Mouse (Mus musculus) stomach, embryonic 16.5 days (tissue): ENCODE data around the gene Raph1. TPM values are rescaled to one million over a fixed set of nuclear protein-coding genes. Genes with fewer than 3 reads are reported as not detected.

ENCODE experiments used
- ATAC-seq: fragments of 200-750 bp; cut with Nextera tagmentation; 2 replicates; pipeline ENCODE4 v1.8.0; 2017; ENCODE audit warnings: moderate number of reproducible peaks, moderate TSS enrichment; ENCODE audit not compliant: insufficient read depth, low FRiP score
- H3K27ac ChIP-seq: fragments of 300-500 bp; sonication (generic); 2 replicates; pipeline ENCODE4 v1.5.1; 2014; ENCODE audit warnings: low read length
- H3K27me3 ChIP-seq: fragments of 300-500 bp; sonication (generic); 2 replicates; pipeline ENCODE4 v1.6.1; 2014; ENCODE audit warnings: low read length, control low read depth, mixed read lengths; ENCODE audit not compliant: control insufficient read depth, insufficient read depth
- H3K36me3 ChIP-seq: fragments of 300-500 bp; sonication (generic); 2 replicates; pipeline ENCODE4 v1.6.1; 2014; ENCODE audit warnings: low read length; ENCODE audit not compliant: control insufficient read depth, insufficient read depth
- H3K4me1 ChIP-seq: fragments of 300-500 bp; sonication (generic); 2 replicates; pipeline ENCODE4 v1.6.1; 2014; ENCODE audit warnings: low read length, control low read depth, mixed read lengths; ENCODE audit not compliant: control insufficient read depth, insufficient read depth
- H3K4me2 ChIP-seq: fragments of 300-500 bp; sonication (generic); 2 replicates; pipeline ENCODE4 v1.6.1; 2014; ENCODE audit warnings: low read depth, low read length, mixed read lengths
- H3K4me3 ChIP-seq: fragments of 300-500 bp; sonication (generic); replicated peaks from 2 replicates; pipeline ENCODE4 v1.5.1; 2014; ENCODE audit warnings: mild to moderate bottlenecking, low read length
- H3K9ac ChIP-seq: fragments of 300-500 bp; sonication (generic); 2 replicates; pipeline ENCODE4 v1.6.1; 2014; ENCODE audit warnings: low read length
- H3K9me3 ChIP-seq: fragments of 300-500 bp; sonication (generic); replicated peaks from 2 replicates; pipeline ENCODE4 v1.6.1; 2016; ENCODE audit warnings: low read length, control low read depth; ENCODE audit not compliant: control insufficient read depth
- WGBS: fragments of 180-500 bp; shearing (Covaris S2); extraction: QIAGEN DNeasy Blood & Tissue Kit; methylation state at CpG from one replicate; pipeline ENCODE4 v1.1.7; 2014; 5-methylcytosine and 5-hydroxymethylcytosine counted together
- polyA plus RNA-seq: library from polyadenylated mRNA; unstranded; fragments of >200 nt; fragmentation: Nextera tagmentation; extraction: Ambion mirVana; gene quantifications from 2 replicates; pipeline ENCODE4 v1.2.1, GENCODE M21; 2015

Gene Raph1
- polyA plus RNA-seq, 1 experiment from 2014 or later: 26.5 TPM

GRCm38 (mm10) chr1:60569210-60569609, 2.3 kb upstream of the Raph1 start:
- Histone ChIP-seq H3K9ac (no peak overlapping the region), H3K27ac (no peak overlapping the region), H3K27me3 (no peaks in the 10 kb centered on the region), H3K36me3 (no peaks in the 10 kb centered on the region), H3K4me3 (no peak overlapping the region), H3K9me3 (no peaks in the 10 kb centered on the region), H3K4me2 (no peak overlapping the region), H3K4me1 (peaks cover 8% of the 10 kb centered on the region)
- ATAC-seq: no peak
- 55% methylated on average over 5 of the region's 5 CpGs for WGBS

- ATAC-seq: no peak
Measured at GRCm38 (mm10) chr1:60567321-60567720, 417 bp upstream of the Raph1 start.

GRCm38 (mm10) chr1:60565931-60566630, 823 bp downstream of the Raph1 start:
- H3K9me3 ChIP-seq: 0 out of 2 replicates have a peak, but pooled peaks cover under 1% of the 10 kb centered on the region
- under 1% methylated on average over 55 of the region's 56 CpGs for WGBS
- peak overlapping the region; percentile 84 for H3K4me3 ChIP-seq
- H3K27ac ChIP-seq: peak overlapping the region; percentile 91
- peak overlapping the region; percentile 89 for H3K9ac ChIP-seq
- ATAC-seq: peak; percentile 57
- peak overlapping the region; percentile 77 for H3K4me2 ChIP-seq
- no peaks in the 10 kb centered on the region for H3K27me3 ChIP-seq
- 0 out of 2 replicates have a peak, but pooled peaks cover under 1% of the 10 kb centered on the region for H3K36me3 ChIP-seq
- H3K4me1 ChIP-seq: peaks cover 8% of the 10 kb centered on the region

More at GRCm38 (mm10) chr1:60567321-60567720, 417 bp upstream of the Raph1 start:
- Histone ChIP-seq H3K36me3 (no peaks in the 10 kb centered on the region), H3K27ac (peak overlapping the region; percentile 91), H3K4me3 (peak overlapping the region; percentile 84), H3K4me1 (peaks cover 8% of the 10 kb centered on the region), H3K27me3 (no peaks in the 10 kb centered on the region), H3K9me3 (no peaks in the 10 kb centered on the region), H3K4me2 (peak overlapping the region; percentile 76), H3K9ac (peak overlapping the region; percentile 89)
- 14% methylated on average over 5 of the region's 5 CpGs for WGBS

GRCm38 (mm10) chr1:60565270-60565920, 1.5 kb downstream of the Raph1 start:
- Histone ChIP-seq H3K36me3 (peaks cover 7% of the 10 kb centered on the region; the same call in 1 of the 2 replicates), H3K9me3 (peaks cover 6% of the 10 kb centered on the region; the same call in 1 of the 2 replicates), H3K4me1 (peaks cover 8% of the 10 kb centered on the region), H3K4me2 (peak overlapping the region; percentile 77), H3K9ac (peak overlapping the region; percentile 89), H3K27ac (peak overlapping the region; percentile 91), H3K27me3 (no peaks in the 10 kb centered on the region), H3K4me3 (peak overlapping the region; percentile 84)
- no peak for ATAC-seq
- WGBS: under 1% methylated on average over 13 of the region's 13 CpGs

- H3K36me3 ChIP-seq: peaks cover 8% of the 10 kb centered on the region; the same call in 1 of the 2 replicates
- peak overlapping the region; percentile 77 for H3K4me2 ChIP-seq
- 81% methylated on average over 5 of the region's 5 CpGs for WGBS
- no peaks in the 10 kb centered on the region for H3K27me3 ChIP-seq
- 0 out of 2 replicates have a peak overlapping the region, but pooled peaks have one; percentile 17 for H3K4me3 ChIP-seq
- H3K9me3 ChIP-seq: peaks cover 6% of the 10 kb centered on the region; the same call in 1 of the 2 replicates
- ATAC-seq: no peak
- H3K9ac ChIP-seq: no peak overlapping the region
- H3K4me1 ChIP-seq: peaks cover 8% of the 10 kb centered on the region
- no peak overlapping the region for H3K27ac ChIP-seq
Measured at GRCm38 (mm10) chr1:60564691-60565090, 2.2 kb downstream of the Raph1 start.

- Histone ChIP-seq H3K9ac (no peak overlapping the region), H3K4me3 (no peak overlapping the region), H3K9me3 (peaks cover 6% of the 10 kb centered on the region; the same call in 1 of the 2 replicates), H3K4me1 (peaks cover 8% of the 10 kb centered on the region), H3K36me3 (peaks cover 8% of the 10 kb centered on the region; the same call in 1 of the 2 replicates), H3K27ac (no peak overlapping the region), H3K27me3 (no peaks in the 10 kb centered on the region), H3K4me2 (no peak overlapping the region)
- no peak for ATAC-seq
Measured at GRCm38 (mm10) chr1:60563021-60563420, 3.9 kb downstream of the Raph1 start.

- Histone ChIP-seq H3K4me2 (no peak overlapping the region), H3K9ac (no peak overlapping the region), H3K4me3 (no peak overlapping the region), H3K27me3 (no peaks in the 10 kb centered on the region), H3K4me1 (no peaks in the 10 kb centered on the region), H3K27ac (no peak overlapping the region), H3K9me3 (peaks cover 10% of the 10 kb centered on the region), H3K36me3 (0 out of 2 replicates have a peak, but pooled peaks cover 5% of the 10 kb centered on the region)
- ATAC-seq: no peak
- WGBS: 35% methylated on average over 1 of the region's 1 CpGs
Measured at GRCm38 (mm10) chr1:60543681-60544080, 23.2 kb downstream of the Raph1 start.

GRCm38 (mm10) chr1:60539272-60539671, 27.6 kb downstream of the Raph1 start:
- 76% methylated on average over 3 of the region's 3 CpGs for WGBS
- no peak for ATAC-seq
- Histone ChIP-seq H3K4me1 (no peaks in the 10 kb centered on the region), H3K9ac (no peak overlapping the region), H3K4me3 (no peak overlapping the region), H3K36me3 (0 out of 2 replicates have a peak, but pooled peaks cover 2% of the 10 kb centered on the region), H3K27ac (no peak overlapping the region), H3K4me2 (no peak overlapping the region), H3K9me3 (no peaks in the 10 kb centered on the region), H3K27me3 (no peaks in the 10 kb centered on the region)

GRCm38 (mm10) chr1:60534932-60535331, 32.0 kb downstream of the Raph1 start:
- Histone ChIP-seq H3K4me3 (no peak overlapping the region), H3K27ac (no peak overlapping the region), H3K9ac (no peak overlapping the region), H3K4me1 (no peaks in the 10 kb centered on the region), H3K4me2 (no peak overlapping the region), H3K36me3 (peaks cover 6% of the 10 kb centered on the region; the same call in 1 of the 2 replicates), H3K9me3 (no peaks in the 10 kb centered on the region), H3K27me3 (no peaks in the 10 kb centered on the region)
- no peak for ATAC-seq
- WGBS: 83% methylated on average over 2 of the region's 2 CpGs
